Mouse (Mus musculus) forebrain, embryonic 12.5 days (tissue): ENCODE measurements around the gene Tmem120a. TPM values are rescaled to one million over a fixed set of nuclear protein-coding genes. Genes with fewer than 3 reads are reported as not detected.

Source experiments
- ATAC-seq: fragments of 200-750 bp; cut with Nextera tagmentation; 2 replicates; pipeline ENCODE4 v1.8.0; 2017; ENCODE audit warnings: moderate TSS enrichment; ENCODE audit not compliant: low FRiP score
- H3K27ac ChIP-seq: fragments of 300-500 bp; sonication (generic); 2 replicates; pipeline ENCODE4 v1.5.1; 2016; ENCODE audit warnings: mild to moderate bottlenecking
- H3K27me3 ChIP-seq: fragments of 300-500 bp; sonication (generic); 2 replicates; pipeline ENCODE4 v1.6.1; 2016; ENCODE audit warnings: mild to moderate bottlenecking
- H3K36me3 ChIP-seq: fragments of 300-500 bp; sonication (generic); replicated peaks from 2 replicates; pipeline ENCODE4 v1.6.1; 2016; ENCODE audit warnings: mild to moderate bottlenecking
- H3K4me1 ChIP-seq: fragments of 300-500 bp; sonication (generic); 2 replicates; pipeline ENCODE4 v1.6.1; 2016
- H3K4me2 ChIP-seq: fragments of 300-500 bp; sonication (generic); 2 replicates; pipeline ENCODE4 v1.6.1; 2016; ENCODE audit warnings: mild to moderate bottlenecking, moderate library complexity
- H3K4me3 ChIP-seq: fragments of 300-500 bp; sonication (generic); replicated peaks from 2 replicates; pipeline ENCODE4 v1.5.1; 2016; ENCODE audit warnings: mild to moderate bottlenecking
- H3K9ac ChIP-seq: fragments of 300-500 bp; sonication (generic); 2 replicates; pipeline ENCODE4 v1.6.1; 2016; ENCODE audit warnings: mild to moderate bottlenecking
- H3K9me3 ChIP-seq: fragments of 300-500 bp; sonication (generic); 2 replicates; pipeline ENCODE4 v1.6.1; 2016
- WGBS: fragments of 180-500 bp; shearing (Covaris S2); methylation state at CpG from one replicate; pipeline ENCODE4 v1.1.7; 2016; 5-methylcytosine and 5-hydroxymethylcytosine counted together
- polyA plus RNA-seq: library from polyadenylated mRNA; unstranded; fragments of >200 nt; fragmentation: Nextera tagmentation; extraction: Ambion mirVana; gene quantifications from 2 replicates; pipeline ENCODE4 v1.2.1, GENCODE M21; 2016

Tmem120a gene
- polyA plus RNA-seq, 1 experiment from 2014 or later, result 54.2 TPM

GRCm38 (mm10) chr5:135719586-135720120 is 24.6 kb downstream of the Tmem120a start:
- H3K9ac ChIP-seq, result 0 out of 2 replicates have a peak overlapping the region, but pooled peaks have one; percentile 7
- H3K4me1 ChIP-seq, result peaks cover 18% of the 10 kb centered on the region
- H3K4me2 ChIP-seq, result no peak overlapping the region
- no peaks in the 10 kb centered on the region for H3K27me3 ChIP-seq
- H3K9me3 ChIP-seq, result no peaks in the 10 kb centered on the region
- H3K4me3 ChIP-seq, result no peak overlapping the region
- H3K36me3 ChIP-seq, result peaks cover 36% of the 10 kb centered on the region
- 89% methylated on average over 10 of the region's 10 CpGs for WGBS
- H3K27ac ChIP-seq, result no peak overlapping the region
- ATAC-seq, result no peak

- no peak for ATAC-seq
- Histone ChIP-seq H3K9ac (no peak overlapping the region), H3K4me3 (no peak overlapping the region), H3K27ac (no peak overlapping the region), H3K9me3 (no peaks in the 10 kb centered on the region), H3K27me3 (no peaks in the 10 kb centered on the region), H3K4me1 (peaks cover 13% of the 10 kb centered on the region), H3K4me2 (no peak overlapping the region), H3K36me3 (peaks cover 36% of the 10 kb centered on the region)
- 54% methylated on average over 10 of the region's 10 CpGs for WGBS
Measured at GRCm38 (mm10) chr5:135715624-135716023, 28.6 kb downstream of the Tmem120a start.

GRCm38 (mm10) chr5:135713441-135714218 is 30.6 kb downstream of the Tmem120a start:
- H3K9me3 ChIP-seq, result no peaks in the 10 kb centered on the region
- ATAC-seq, result no peak
- H3K36me3 ChIP-seq, result peaks cover 40% of the 10 kb centered on the region
- H3K4me1 ChIP-seq, result peaks cover 13% of the 10 kb centered on the region
- no peaks in the 10 kb centered on the region for H3K27me3 ChIP-seq
- H3K27ac ChIP-seq, result no peak overlapping the region
- 89% methylated on average over 16 of the region's 16 CpGs for WGBS
- no peak overlapping the region for H3K4me2 ChIP-seq
- no peak overlapping the region for H3K4me3 ChIP-seq
- H3K9ac ChIP-seq, result no peak overlapping the region

- Histone ChIP-seq H3K36me3 (peaks cover 35% of the 10 kb centered on the region), H3K4me3 (no peak overlapping the region), H3K27me3 (no peaks in the 10 kb centered on the region), H3K4me2 (no peak overlapping the region), H3K9me3 (no peaks in the 10 kb centered on the region), H3K4me1 (peaks cover 13% of the 10 kb centered on the region), H3K9ac (no peak overlapping the region), H3K27ac (0 out of 2 replicates have a peak overlapping the region, but pooled peaks have one; percentile 14)
- WGBS, result 81% methylated on average over 4 of the region's 4 CpGs
- ATAC-seq, result no peak
Measured at GRCm38 (mm10) chr5:135712803-135713202, 31.4 kb downstream of the Tmem120a start.

- Histone ChIP-seq H3K9ac (no peak overlapping the region), H3K27ac (no peak overlapping the region), H3K27me3 (no peaks in the 10 kb centered on the region), H3K4me3 (no peak overlapping the region), H3K36me3 (peaks cover 35% of the 10 kb centered on the region), H3K9me3 (no peaks in the 10 kb centered on the region), H3K4me1 (peaks cover 13% of the 10 kb centered on the region), H3K4me2 (no peak overlapping the region)
- 94% methylated on average over 13 of the region's 13 CpGs for WGBS
- ATAC-seq, result no peak
Measured at GRCm38 (mm10) chr5:135711582-135712355, 32.5 kb downstream of the Tmem120a start.

- no peaks in the 10 kb centered on the region for H3K9me3 ChIP-seq
- ATAC-seq, result no peak
Measured at GRCm38 (mm10) chr5:135710599-135711214, 33.5 kb downstream of the Tmem120a start.

GRCm38 (mm10) chr5:135709716-135710115 is 34.5 kb downstream of the Tmem120a start:
- Histone ChIP-seq H3K4me3 (no peak overlapping the region), H3K36me3 (peaks cover 33% of the 10 kb centered on the region), H3K9me3 (no peaks in the 10 kb centered on the region), H3K27ac (no peak overlapping the region), H3K4me1 (peaks cover 13% of the 10 kb centered on the region), H3K4me2 (no peak overlapping the region), H3K27me3 (no peaks in the 10 kb centered on the region), H3K9ac (no peak overlapping the region)
- ATAC-seq, result no peak
- 95% methylated on average over 5 of the region's 5 CpGs for WGBS

More at GRCm38 (mm10) chr5:135710599-135711214, 33.5 kb downstream of the Tmem120a start:
- no peak overlapping the region for H3K4me2 ChIP-seq
- H3K4me1 ChIP-seq, result peaks cover 13% of the 10 kb centered on the region
- no peak overlapping the region for H3K27ac ChIP-seq
- H3K27me3 ChIP-seq, result no peaks in the 10 kb centered on the region
- H3K4me3 ChIP-seq, result no peak overlapping the region
- WGBS, result 92% methylated on average over 7 of the region's 7 CpGs
- no peak overlapping the region for H3K9ac ChIP-seq
- peaks cover 31% of the 10 kb centered on the region for H3K36me3 ChIP-seq

GRCm38 (mm10) chr5:135707855-135708254 is 36.4 kb downstream of the Tmem120a start:
- Histone ChIP-seq H3K4me1 (0 out of 2 replicates have a peak, but pooled peaks cover 7% of the 10 kb centered on the region), H3K9ac (no peak overlapping the region), H3K27ac (no peak overlapping the region), H3K4me3 (no peak overlapping the region), H3K9me3 (no peaks in the 10 kb centered on the region), H3K4me2 (no peak overlapping the region), H3K27me3 (no peaks in the 10 kb centered on the region), H3K36me3 (peaks cover 33% of the 10 kb centered on the region)
- ATAC-seq, result no peak
- 86% methylated on average over 1 of the region's 1 CpGs for WGBS

- Histone ChIP-seq H3K27me3 (no peaks in the 10 kb centered on the region), H3K9ac (no peak overlapping the region), H3K4me1 (no peaks in the 10 kb centered on the region), H3K4me3 (no peak overlapping the region), H3K36me3 (peaks cover 38% of the 10 kb centered on the region), H3K9me3 (no peaks in the 10 kb centered on the region), H3K27ac (no peak overlapping the region), H3K4me2 (no peak overlapping the region)
- WGBS, result 95% methylated on average over 13 of the region's 13 CpGs
- no peak for ATAC-seq
Measured at GRCm38 (mm10) chr5:135707039-135707438, 37.2 kb downstream of the Tmem120a start.

GRCm38 (mm10) chr5:135705383-135705782 is 38.9 kb downstream of the Tmem120a start:
- H3K9ac ChIP-seq, result no peak overlapping the region
- no peak for ATAC-seq
- no peak overlapping the region for H3K4me2 ChIP-seq
- no peaks in the 10 kb centered on the region for H3K9me3 ChIP-seq
- 90% methylated on average over 4 of the region's 4 CpGs for WGBS
- H3K27me3 ChIP-seq, result no peaks in the 10 kb centered on the region
- peaks cover 50% of the 10 kb centered on the region for H3K36me3 ChIP-seq
- H3K4me3 ChIP-seq, result no peak overlapping the region
- no peaks in the 10 kb centered on the region for H3K4me1 ChIP-seq
- no peak overlapping the region for H3K27ac ChIP-seq

GRCm38 (mm10) chr5:135703431-135703830 is 40.8 kb downstream of the Tmem120a start:
- ATAC-seq, result no peak
- no peaks in the 10 kb centered on the region for H3K4me1 ChIP-seq
- peaks cover 52% of the 10 kb centered on the region for H3K36me3 ChIP-seq
- H3K27me3 ChIP-seq, result no peaks in the 10 kb centered on the region
- no peaks in the 10 kb centered on the region for H3K9me3 ChIP-seq
- H3K9ac ChIP-seq, result no peak overlapping the region
- H3K4me3 ChIP-seq, result no peak overlapping the region
- no peak overlapping the region for H3K27ac ChIP-seq
- no peak overlapping the region for H3K4me2 ChIP-seq
- WGBS, result 93% methylated on average over 7 of the region's 7 CpGs

GRCm38 (mm10) chr5:135702682-135703192 is 41.5 kb downstream of the Tmem120a start:
- Histone ChIP-seq H3K27me3 (no peaks in the 10 kb centered on the region), H3K9me3 (no peaks in the 10 kb centered on the region), H3K9ac (no peak overlapping the region), H3K4me1 (no peaks in the 10 kb centered on the region), H3K36me3 (peaks cover 51% of the 10 kb centered on the region), H3K4me2 (no peak overlapping the region), H3K27ac (no peak overlapping the region), H3K4me3 (no peak overlapping the region)
- no peak for ATAC-seq
- 77% methylated on average over 15 of the region's 15 CpGs for WGBS
